Mouse (Mus musculus) midbrain, postnatal 0 days (tissue): ENCODE measurements around the gene Klhl6. TPM values are rescaled to one million over a fixed set of nuclear protein-coding genes. Genes with fewer than 3 reads are reported as not detected.
A peak's percentile ranks its signal among the peaks of the same experiment; 100 is the strongest.
"Not testable (repeated sequence)": the region's sequence is repeated elsewhere in the genome, so short reads cannot be mapped to it uniquely, and the experiment has no call there.

Experiments used
- ATAC-seq: fragments of 200-750 bp; cut with Nextera tagmentation; 2 replicates; pipeline ENCODE4 v1.8.0; 2017; ENCODE audit warnings: moderate number of reproducible peaks, mild to moderate bottlenecking, moderate TSS enrichment, moderate library complexity; ENCODE audit not compliant: low FRiP score
- DNase-seq: peaks from one replicate; pipeline ENCODE4 v3.0.0-alpha.2; 2015; ENCODE audit warnings: low spot score
- H3K27ac ChIP-seq: fragments of 300-500 bp; sonication (generic); 2 replicates; pipeline ENCODE4 v1.5.1; 2014; ENCODE audit warnings: low read depth, mild to moderate bottlenecking, low read length, mixed read lengths
- H3K27me3 ChIP-seq: fragments of 300-500 bp; sonication (generic); 2 replicates; pipeline ENCODE4 v1.6.1; 2014; ENCODE audit warnings: low read length, control low read depth, mixed read lengths; ENCODE audit not compliant: insufficient read depth
- H3K36me3 ChIP-seq: fragments of 300-500 bp; sonication (generic); 2 replicates; pipeline ENCODE4 v1.6.1; 2014; ENCODE audit warnings: low read length, control low read depth, mixed read lengths; ENCODE audit not compliant: insufficient read depth
- H3K4me1 ChIP-seq: fragments of 300-500 bp; sonication (generic); 2 replicates; pipeline ENCODE4 v1.6.1; 2014; ENCODE audit warnings: mild to moderate bottlenecking, control low read depth, antibody characterized with exemption, low read length, mixed read lengths; ENCODE audit not compliant: insufficient read depth
- H3K4me2 ChIP-seq: fragments of 300-500 bp; sonication (generic); 2 replicates; pipeline ENCODE4 v1.6.1; 2014; ENCODE audit warnings: low read depth, mild to moderate bottlenecking, low read length, mixed read lengths; ENCODE audit not compliant: poor library complexity, severe bottlenecking
- H3K4me3 ChIP-seq: fragments of 300-500 bp; sonication (generic); 2 replicates; pipeline ENCODE4 v1.5.1; 2014; ENCODE audit warnings: low read depth, mild to moderate bottlenecking, low read length, moderate library complexity
- H3K9ac ChIP-seq: fragments of 300-500 bp; sonication (generic); replicated peaks from 2 replicates; pipeline ENCODE4 v1.6.1; 2014; ENCODE audit warnings: mild to moderate bottlenecking, low read length, moderate library complexity, mixed read lengths; ENCODE audit not compliant: poor library complexity, severe bottlenecking
- H3K9me3 ChIP-seq: fragments of 300-500 bp; sonication (generic); 2 replicates; pipeline ENCODE4 v1.6.1; 2016; ENCODE audit warnings: low read length, control low read depth
- CTCF ChIP-seq: IDR thresholded peaks from 2 replicates; pipeline ENCODE4 v1.5.1; 2016; ENCODE audit warnings: antibody characterized with exemption, mild to moderate bottlenecking
- WGBS: fragments of 180-500 bp; shearing (Covaris S2); extraction: QIAGEN DNeasy Blood & Tissue Kit; methylation state at CpG from one replicate; pipeline ENCODE4 v1.1.7; 2014; 5-methylcytosine and 5-hydroxymethylcytosine counted together
- polyA plus RNA-seq: library from polyadenylated mRNA; unstranded; fragments of >200 nt; fragmentation: Nextera tagmentation; extraction: Ambion mirVana; gene quantifications from 2 replicates; pipeline ENCODE4 v1.2.1, GENCODE M21; 2015
- total RNA-seq: library from RNA; depleted of rRNA; stranded (reverse); fragments of >200 nt; gene quantifications from 2 replicates; pipeline ENCODE4 v1.2.3, GENCODE M21; 2014

Klhl6 gene
- total and polyA plus RNA-seq, 2 experiments from 2014 or later = 2.6 TPM

- no peak for ATAC-seq
- DNase-seq = no peak
Observed at GRCm38 (mm10) chr16:19997616-19998015, 14.8 kb upstream of the Klhl6 start.

GRCm38 (mm10) chr16:19996913-19997312 is 14.1 kb upstream of the Klhl6 start:
- H3K4me2 ChIP-seq, H3K27ac ChIP-seq, H3K4me3 ChIP-seq, H3K36me3 ChIP-seq, H3K9ac ChIP-seq, H3K9me3 ChIP-seq, H3K27me3 ChIP-seq, DNase-seq, H3K4me1 ChIP-seq: not testable (repeated sequence)
- ATAC-seq = 0 out of 2 replicates have a peak, but pooled peaks have one; percentile 52
- WGBS = 13% methylated on average over 6 of the region's 6 CpGs

More at GRCm38 (mm10) chr16:19997616-19998015, 14.8 kb upstream of the Klhl6 start:
- Histone ChIP-seq H3K27me3 (no peaks in the 10 kb centered on the region), H3K4me3 (no peak overlapping the region), H3K9ac (no peak overlapping the region), H3K9me3 (no peaks in the 10 kb centered on the region), H3K4me1 (no peaks in the 10 kb centered on the region), H3K36me3 (no peaks in the 10 kb centered on the region), H3K27ac (no peak overlapping the region), H3K4me2 (no peak overlapping the region)
- WGBS = 94% methylated on average over 7 of the region's 7 CpGs
- TF ChIP-seq CTCF = no peak

DNA sequence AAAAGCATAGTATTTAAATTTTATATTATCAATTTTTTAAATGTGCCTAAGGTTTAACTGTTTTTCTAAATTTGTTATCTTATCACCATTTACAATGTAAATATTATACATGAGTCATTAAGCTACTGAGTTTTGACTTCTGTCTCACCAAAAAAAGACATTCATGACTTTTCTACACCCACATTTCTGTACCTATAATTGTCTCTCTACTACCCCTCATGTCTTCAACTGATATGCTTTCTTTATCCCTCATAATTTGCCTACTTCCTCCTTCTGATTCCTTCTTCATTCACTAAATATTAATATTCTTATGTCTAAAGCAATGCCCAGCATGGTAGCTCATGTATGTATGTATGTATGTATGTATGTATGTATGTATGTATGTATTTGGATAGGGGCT is 13.0 kb upstream of the Klhl6 start:
- no peak overlapping the region for H3K27ac ChIP-seq
- ATAC-seq (no peak), DNase-seq (no peak)
- no peaks in the 10 kb centered on the region for H3K4me1 ChIP-seq
- H3K9me3 ChIP-seq = no peaks in the 10 kb centered on the region
- H3K36me3 ChIP-seq = no peaks in the 10 kb centered on the region
- TF ChIP-seq CTCF = no peak
- H3K4me3 ChIP-seq = no peak overlapping the region
- H3K27me3 ChIP-seq = no peaks in the 10 kb centered on the region
- no peak overlapping the region for H3K9ac ChIP-seq
- no peak overlapping the region for H3K4me2 ChIP-seq

DNA sequence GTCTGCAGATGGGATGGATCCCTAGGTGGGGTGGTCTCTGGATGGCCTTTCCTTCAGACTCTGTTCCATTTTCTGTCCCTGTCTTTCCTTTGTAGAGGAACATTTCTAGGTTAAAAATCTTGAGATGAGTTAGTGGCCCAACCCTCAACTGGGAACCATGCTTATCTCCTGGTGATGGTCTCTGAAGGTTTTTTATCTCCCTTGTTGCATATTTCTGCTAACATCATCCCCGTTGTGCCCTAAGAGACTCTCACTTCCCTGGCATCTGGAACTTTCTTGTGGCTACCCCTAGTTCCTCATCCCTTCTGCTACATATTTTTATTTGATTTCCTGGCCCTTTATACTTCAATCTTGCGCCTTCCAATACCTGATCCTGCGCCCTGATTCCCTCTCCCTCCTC is 10.4 kb upstream of the Klhl6 start:
- no peak overlapping the region for H3K9ac ChIP-seq
- no peak overlapping the region for H3K4me2 ChIP-seq
- no peak for TF ChIP-seq CTCF
- no peaks in the 10 kb centered on the region for H3K4me1 ChIP-seq
- no peaks in the 10 kb centered on the region for H3K27me3 ChIP-seq
- H3K4me3 ChIP-seq = no peak overlapping the region
- ATAC-seq (no peak), DNase-seq (no peak)
- H3K36me3 ChIP-seq = no peaks in the 10 kb centered on the region
- H3K27ac ChIP-seq = no peak overlapping the region
- 91% methylated on average over 3 of the region's 3 CpGs for WGBS
- H3K9me3 ChIP-seq = no peaks in the 10 kb centered on the region

- Histone ChIP-seq H3K4me1 (no peaks in the 10 kb centered on the region), H3K27me3 (no peaks in the 10 kb centered on the region), H3K36me3 (no peaks in the 10 kb centered on the region), H3K9ac (no peak overlapping the region), H3K4me3 (no peak overlapping the region), H3K9me3 (no peaks in the 10 kb centered on the region), H3K4me2 (no peak overlapping the region), H3K27ac (no peak overlapping the region)
- DNase-seq (no peak), ATAC-seq (no peak)
- TF ChIP-seq CTCF = no peak
Observed at GRCm38 (mm10) chr16:19990536-19990935, 7.7 kb upstream of the Klhl6 start.

DNA sequence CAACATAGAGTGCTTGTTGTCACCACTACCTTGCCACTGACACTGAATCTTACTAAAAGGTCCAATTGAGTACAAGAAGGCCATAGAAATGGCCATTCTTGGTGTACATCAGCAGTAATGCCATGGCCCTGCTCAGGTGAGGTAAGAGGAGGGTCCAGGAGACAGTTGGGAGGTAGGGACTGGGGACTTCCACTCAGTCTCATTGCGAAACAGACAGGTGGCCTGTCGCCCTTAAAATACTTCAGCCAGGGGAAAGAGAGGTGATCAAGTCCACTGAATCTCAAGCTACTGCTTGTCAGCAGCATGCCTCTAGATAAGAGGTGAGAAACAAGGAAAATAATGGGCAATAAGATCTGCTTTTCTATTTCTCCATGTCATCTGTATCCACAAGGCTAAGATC is 4.8 kb upstream of the Klhl6 start:
- H3K4me3 ChIP-seq = no peak overlapping the region
- H3K4me1 ChIP-seq = no peaks in the 10 kb centered on the region
- H3K36me3 ChIP-seq = no peaks in the 10 kb centered on the region
- ATAC-seq (no peak), DNase-seq (no peak)
- no peak overlapping the region for H3K27ac ChIP-seq
- H3K27me3 ChIP-seq = no peaks in the 10 kb centered on the region
- no peak for TF ChIP-seq CTCF
- no peak overlapping the region for H3K9ac ChIP-seq
- no peaks in the 10 kb centered on the region for H3K9me3 ChIP-seq
- no peak overlapping the region for H3K4me2 ChIP-seq
- 86% methylated on average over 2 of the region's 2 CpGs for WGBS
